Mouse (Mus musculus): Measurements from ENCODE around the gene Arcn1. TPM values are rescaled to one million over a fixed set of nuclear protein-coding genes. Genes with fewer than 3 reads are reported as not detected.

The Arcn1 gene
- polyA plus RNA-seq, 1 experiment from 2014 or later: 135 TPM

DNA sequence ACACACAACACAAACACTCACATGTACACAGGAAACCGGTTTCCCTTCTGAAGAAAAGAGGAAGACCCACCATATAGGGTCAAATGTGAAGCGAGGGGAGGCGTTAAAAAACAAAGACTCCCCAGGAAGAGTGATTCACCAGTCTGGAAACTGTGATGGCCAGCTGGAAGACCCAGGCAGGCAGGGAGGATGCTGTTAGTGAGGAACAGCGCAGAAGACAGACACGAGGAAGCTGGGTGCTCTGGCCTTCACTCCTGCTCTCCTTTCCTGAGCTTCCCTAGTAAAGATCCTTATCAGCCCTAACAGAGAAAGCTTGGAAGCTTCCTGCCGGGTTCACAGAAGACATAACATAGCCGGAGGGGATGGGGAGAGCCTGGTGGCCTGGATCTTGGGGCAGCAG is 44.6 kb downstream of the Arcn1 start:
- peak; percentile 68 for DNase-seq (ENCODE audit: low spot score)
- no peak for ATAC-seq (replicated peaks; ENCODE audit: low FRiP score, low read depth)
- no peaks in the 10 kb centered on the region for H3K27me3 ChIP-seq (ENCODE audit: insufficient read depth, low read length)
- 0 out of 2 replicates have a peak overlapping the region, but pooled peaks have one; percentile 7 for H3K4me2 ChIP-seq (ENCODE audit: low read length)
- WGBS: 22% methylated on average over 7 of the region's 7 CpGs
- H3K9me3 ChIP-seq (replicated peaks; ENCODE audit: low read length): no peaks in the 10 kb centered on the region
- no peak overlapping the region for H3K9ac ChIP-seq (ENCODE audit: low read depth, low read length)
- TF ChIP-seq CTCF (IDR thresholded peaks at IDR 0.05; ENCODE audit: low read depth): no peak
- H3K4me3 ChIP-seq (replicated peaks; ENCODE audit: low read depth, low read length): no peak overlapping the region
- peaks cover 43% of the 10 kb centered on the region for H3K4me1 ChIP-seq (replicated peaks; ENCODE audit: insufficient read depth, low read length)
- H3K27ac ChIP-seq: peak overlapping the region; percentile 76
- peaks cover 12% of the 10 kb centered on the region; the same call in 1 of the 2 replicates for H3K36me3 ChIP-seq (ENCODE audit: insufficient read depth, low read length)

- Histone ChIP-seq H3K27me3 (ENCODE audit: insufficient read depth, low read length) (no peaks in the 10 kb centered on the region), H3K9ac (ENCODE audit: low read depth, low read length) (no peak overlapping the region), H3K27ac (peak overlapping the region; percentile 76), H3K4me3 (replicated peaks; ENCODE audit: low read depth, low read length) (no peak overlapping the region), H3K9me3 (replicated peaks; ENCODE audit: low read length) (no peaks in the 10 kb centered on the region), H3K4me1 (replicated peaks; ENCODE audit: insufficient read depth, low read length) (peaks cover 39% of the 10 kb centered on the region), H3K36me3 (ENCODE audit: insufficient read depth, low read length) (peaks cover 12% of the 10 kb centered on the region; the same call in 1 of the 2 replicates), H3K4me2 (ENCODE audit: low read length) (0 out of 2 replicates have a peak overlapping the region, but pooled peaks have one; percentile 7)
- WGBS: 67% methylated on average over 7 of the region's 7 CpGs
- no peak for TF ChIP-seq CTCF (IDR thresholded peaks at IDR 0.05; ENCODE audit: low read depth)
- no peak for ATAC-seq (replicated peaks; ENCODE audit: low FRiP score, low read depth)
- no peak for DNase-seq (ENCODE audit: low spot score)
Measured at GRCm38 (mm10) chr9:44722575-44722974, 45.1 kb downstream of the Arcn1 start.

GRCm38 (mm10) chr9:44721877-44722186 is 45.8 kb downstream of the Arcn1 start:
- Histone ChIP-seq H3K36me3 (ENCODE audit: insufficient read depth, low read length) (peaks cover 16% of the 10 kb centered on the region), H3K27me3 (ENCODE audit: insufficient read depth, low read length) (no peaks in the 10 kb centered on the region), H3K4me2 (ENCODE audit: low read length) (peak overlapping the region; percentile 76; the same call in 1 of the 2 replicates), H3K4me3 (replicated peaks; ENCODE audit: low read depth, low read length) (no peak overlapping the region), H3K9me3 (replicated peaks; ENCODE audit: low read length) (no peaks in the 10 kb centered on the region), H3K27ac (peak overlapping the region; percentile 51; the same call in 1 of the 2 replicates), H3K4me1 (replicated peaks; ENCODE audit: insufficient read depth, low read length) (peaks cover 32% of the 10 kb centered on the region), H3K9ac (ENCODE audit: low read depth, low read length) (no peak overlapping the region)
- no peak for TF ChIP-seq CTCF (IDR thresholded peaks at IDR 0.05; ENCODE audit: low read depth)
- ATAC-seq (replicated peaks; ENCODE audit: low FRiP score, low read depth): no peak
- 81% methylated on average over 3 of the region's 3 CpGs for WGBS
- DNase-seq (ENCODE audit: low spot score): no peak

- ATAC-seq (replicated peaks; ENCODE audit: low FRiP score, low read depth) (peak; percentile 80), DNase-seq (ENCODE audit: low spot score) (peak; percentile 93)
- no peaks in the 10 kb centered on the region for H3K27me3 ChIP-seq (ENCODE audit: insufficient read depth, low read length)
- peak overlapping the region; percentile 76 for H3K4me2 ChIP-seq (ENCODE audit: low read length)
- peak overlapping the region; percentile 54 for H3K4me3 ChIP-seq (replicated peaks; ENCODE audit: low read depth, low read length)
- no peaks in the 10 kb centered on the region for H3K9me3 ChIP-seq (replicated peaks; ENCODE audit: low read length)
- 1% methylated on average over 40 of the region's 40 CpGs for WGBS
- peaks cover 27% of the 10 kb centered on the region for H3K4me1 ChIP-seq (replicated peaks; ENCODE audit: insufficient read depth, low read length)
- H3K9ac ChIP-seq (ENCODE audit: low read depth, low read length): peak overlapping the region; percentile 64
- peak overlapping the region; percentile 51 for H3K27ac ChIP-seq
- peak; percentile 47; the same call in 1 of the 2 replicates for TF ChIP-seq CTCF (IDR thresholded peaks at IDR 0.05; ENCODE audit: low read depth)
- peaks cover 14% of the 10 kb centered on the region for H3K36me3 ChIP-seq (ENCODE audit: insufficient read depth, low read length)
Measured at GRCm38 (mm10) chr9:44721154-44721876, 46.3 kb downstream of the Arcn1 start.

DNA sequence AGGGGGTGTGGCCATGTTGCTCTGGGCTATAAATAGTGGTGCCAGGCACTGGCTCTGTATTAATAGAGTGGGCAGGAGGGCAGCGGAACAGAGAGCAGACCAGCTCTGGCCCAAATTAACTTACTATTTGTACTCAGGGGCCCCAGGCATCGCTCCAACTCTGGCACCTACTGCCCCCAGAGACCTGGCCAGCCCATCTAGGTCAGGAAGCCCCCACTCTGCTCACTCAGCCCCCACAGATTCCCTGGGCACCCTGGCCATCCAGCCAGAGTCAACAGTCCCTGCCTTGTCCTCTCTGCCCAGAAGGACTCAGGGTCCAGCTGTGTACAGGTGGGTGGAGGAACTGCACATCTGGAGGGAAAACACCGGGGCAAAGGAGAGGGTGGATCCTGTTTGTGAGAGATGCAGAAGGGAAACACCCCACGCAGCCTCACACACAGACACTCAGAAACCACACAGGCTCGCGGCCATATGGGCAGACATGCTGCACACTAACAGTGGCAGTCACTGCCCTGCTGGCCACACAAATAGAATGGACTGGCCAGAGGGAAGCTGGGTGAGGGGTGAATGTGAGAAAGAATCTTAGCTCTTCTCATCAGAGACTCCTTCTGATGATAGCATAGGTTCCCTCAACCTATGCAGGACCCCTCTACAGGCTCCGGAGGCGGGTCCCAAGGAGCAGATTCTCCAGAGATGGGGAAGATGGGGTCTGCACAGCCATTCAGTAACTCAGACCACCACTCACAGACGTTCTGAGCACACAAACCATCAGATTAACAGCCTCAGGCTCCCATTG is 47.1 kb downstream of the Arcn1 start:
- Histone ChIP-seq H3K9ac (ENCODE audit: low read depth, low read length) (peak overlapping the region; percentile 64), H3K9me3 (replicated peaks; ENCODE audit: low read length) (no peaks in the 10 kb centered on the region), H3K36me3 (ENCODE audit: insufficient read depth, low read length) (peaks cover 21% of the 10 kb centered on the region), H3K4me2 (ENCODE audit: low read length) (peak overlapping the region; percentile 76), H3K4me3 (replicated peaks; ENCODE audit: low read depth, low read length) (peak overlapping the region; percentile 54), H3K27ac (peak overlapping the region; percentile 51), H3K4me1 (replicated peaks; ENCODE audit: insufficient read depth, low read length) (peaks cover 22% of the 10 kb centered on the region), H3K27me3 (ENCODE audit: insufficient read depth, low read length) (no peaks in the 10 kb centered on the region)
- TF ChIP-seq CTCF (IDR thresholded peaks at IDR 0.05; ENCODE audit: low read depth): no peak
- 11% methylated on average over 9 of the region's 9 CpGs for WGBS
- peak; percentile 3; the same call in 1 of the 2 replicates for ATAC-seq (replicated peaks; ENCODE audit: low FRiP score, low read depth)
- DNase-seq (ENCODE audit: low spot score): no peak

DNA sequence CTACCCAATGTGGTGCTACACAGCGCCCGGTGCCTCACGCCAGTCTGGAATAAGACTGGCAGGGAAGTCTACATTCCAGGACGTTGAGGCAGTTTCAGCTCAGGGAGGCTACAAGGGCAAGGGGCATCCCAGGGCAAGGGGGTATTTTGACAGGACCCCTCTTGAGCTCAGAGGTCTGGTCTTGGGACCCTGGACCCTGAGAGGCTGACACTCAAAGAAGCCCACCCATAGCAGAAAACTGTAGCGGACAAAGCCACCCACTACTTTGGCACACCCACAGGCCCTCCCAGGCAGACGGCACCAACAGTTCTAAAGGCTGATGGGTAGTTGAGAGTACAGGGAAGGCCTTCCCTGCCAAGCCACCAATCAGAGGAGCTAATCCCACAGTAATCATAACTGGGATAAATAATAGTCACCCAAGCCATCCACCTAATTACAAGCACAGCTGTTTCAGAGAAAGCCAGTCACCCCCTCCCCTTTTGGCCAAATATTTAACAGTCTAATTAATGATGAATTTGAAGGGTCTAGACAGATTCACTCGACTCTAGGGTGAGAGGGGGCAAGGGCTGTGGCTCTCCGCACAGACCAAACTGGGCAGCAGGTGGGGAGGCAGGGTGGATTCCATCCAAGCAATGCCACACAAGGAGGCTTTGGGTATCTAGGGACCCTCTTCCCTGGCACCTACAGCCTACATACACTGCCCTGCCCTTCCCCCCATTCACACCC is 47.9 kb downstream of the Arcn1 start:
- peak overlapping the region; percentile 76 for H3K4me2 ChIP-seq (ENCODE audit: low read length)
- no peak overlapping the region for H3K27ac ChIP-seq
- no peak for TF ChIP-seq CTCF (IDR thresholded peaks at IDR 0.05; ENCODE audit: low read depth)
- no peak for ATAC-seq (replicated peaks; ENCODE audit: low FRiP score, low read depth)
- WGBS: 66% methylated on average over 8 of the region's 8 CpGs
- DNase-seq (ENCODE audit: low spot score): no peak
- H3K36me3 ChIP-seq (ENCODE audit: insufficient read depth, low read length): peaks cover 26% of the 10 kb centered on the region
- H3K27me3 ChIP-seq (ENCODE audit: insufficient read depth, low read length): no peaks in the 10 kb centered on the region
- H3K4me3 ChIP-seq (replicated peaks; ENCODE audit: low read depth, low read length): no peak overlapping the region
- H3K9me3 ChIP-seq (replicated peaks; ENCODE audit: low read length): no peaks in the 10 kb centered on the region
- H3K9ac ChIP-seq (ENCODE audit: low read depth, low read length): no peak overlapping the region
- peaks cover 21% of the 10 kb centered on the region for H3K4me1 ChIP-seq (replicated peaks; ENCODE audit: insufficient read depth, low read length)

Data from kidney, postnatal 0 days (tissue).